Mouse (Mus musculus) G1E (cell line): Measurements from ENCODE around the gene Otx2. TPM values are rescaled to one million over a fixed set of nuclear protein-coding genes. Genes with fewer than 3 reads are reported as not detected.

Experiments used
- ATAC-seq: 2 replicates; pipeline ENCODE4 v1.8.0; 2016; ENCODE audit warnings: mild to moderate bottlenecking; ENCODE audit not compliant: insufficient number of reproducible peaks, poor library complexity, low FRiP score, severe bottlenecking; ENCODE audit errors: extremely low read depth
- DNase-seq: peaks from one replicate; pipeline ENCODE4 v3.0.0; 2012; ENCODE audit warnings: low spot score
- H3K27me3 ChIP-seq: 2 replicates; pipeline ENCODE4 v1.6.1; 2012; ENCODE audit warnings: mild to moderate bottlenecking, low read length, inconsistent platforms; ENCODE audit not compliant: insufficient read depth
- H3K36me3 ChIP-seq: replicated peaks from 2 replicates; pipeline ENCODE3; 2012; ENCODE audit warnings: mild to moderate bottlenecking, inconsistent platforms
- H3K4me1 ChIP-seq: 2 replicates; pipeline ENCODE4 v1.6.1; 2012; ENCODE audit warnings: low read depth, low read length, inconsistent platforms, mixed read lengths; ENCODE audit not compliant: insufficient read depth
- H3K4me3 ChIP-seq: 2 replicates; pipeline ENCODE4 v1.5.1; 2012; ENCODE audit warnings: low read depth, mild to moderate bottlenecking, inconsistent platforms, low read length, moderate library complexity, mixed read lengths
- H3K9me3 ChIP-seq: replicated peaks from 2 replicates; pipeline ENCODE4 v1.6.1; 2012; ENCODE audit warnings: inconsistent platforms
- CTCF ChIP-seq: IDR thresholded peaks from 2 replicates; pipeline ENCODE4 v1.5.1; 2012; ENCODE audit warnings: low read depth, low read length, inconsistent platforms, mixed read lengths
- GATA1 ChIP-seq: IDR thresholded peaks from 2 replicates; pipeline ENCODE4 v1.6.1; 2012; ENCODE audit warnings: borderline replicate concordance, low read length, inconsistent platforms, mixed read lengths
- GATA2 ChIP-seq: IDR thresholded peaks from 2 replicates; pipeline ENCODE4 v1.6.1; 2012; ENCODE audit warnings: low read depth, low read length, inconsistent platforms, borderline replicate concordance
- POLR2AphosphoS5 ChIP-seq: IDR thresholded peaks from 2 replicates; pipeline ENCODE4 v1.6.1; 2012; ENCODE audit warnings: low read depth, low read length, inconsistent platforms; ENCODE audit not compliant: insufficient replicate concordance
- TAL1 ChIP-seq: conservative IDR thresholded peaks from 2 replicates; pipeline ENCODE4 v1.6.1; 2012; ENCODE audit warnings: low read depth, low read length, inconsistent platforms, mixed read lengths
- polyA plus RNA-seq: library from polyadenylated mRNA; stranded (reverse); fragments of >175 nt; gene quantifications from 2 replicates; pipeline ENCODE4 v1.2.3, GENCODE M21; 2012
- total RNA-seq, 2 experiments: library from RNA; stranded (forward) in 1 of 2; stranded (reverse) in 1 of 2; fragments of 200-1000 nt in 1 of 2; fragments of >200 nt in 1 of 2; fragmentation: Nextera tagmentation in 1 of 2; gene quantifications; 2 replicates each; pipeline ENCODE4 v1.2.3; 2014 to 2017

The Otx2 gene
- not detected in 2 replicates for total RNA-seq (2014; fragmentation: Nextera tagmentation)
- 0.06 and 0.33 TPM in 2 replicates for total RNA-seq (2017)
- not detected in 2 replicates for polyA plus RNA-seq

DNA sequence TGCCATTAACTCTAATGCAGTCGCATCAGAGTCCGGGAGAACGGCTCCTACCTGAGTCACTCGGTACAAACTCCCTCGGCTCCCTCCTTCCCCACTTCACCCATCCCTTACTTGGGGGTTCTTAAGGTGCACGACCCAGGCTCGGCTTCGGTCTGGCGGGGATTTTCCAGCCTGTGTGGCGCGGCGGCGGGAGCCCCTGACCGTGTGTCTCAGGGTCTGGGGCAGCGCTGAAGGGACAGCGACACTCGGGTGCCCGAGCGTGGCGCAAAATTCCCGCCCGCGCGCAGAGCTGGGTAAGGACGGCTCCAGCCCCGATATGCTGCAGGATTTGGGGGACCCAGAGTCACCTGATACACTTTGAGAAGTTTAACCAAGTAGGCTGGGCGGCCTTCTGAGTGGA lies at the start of gene Otx2:
Otx2 (minus strand) TSS at position 279 of the 400 bp plus-strand sequence.
- Histone ChIP-seq H3K9me3 (no peaks in the 10 kb centered on the region), H3K36me3 (no peaks in the 10 kb centered on the region), H3K4me3 (no peak within 1 kb of the TSS), H3K4me1 (no peaks in the 10 kb centered on the region), H3K27me3 (peaks cover 11% of the 10 kb centered on the region; the same call in 1 of the 2 replicates)
- TF ChIP-seq GATA1 (no peak), GATA2 (no peak), POLR2AphosphoS5 (no peak), CTCF (no peak), TAL1 (no peak)
- ATAC-seq (no peak), DNase-seq (no peak)

GRCm38 (mm10) chr14:48722763-48723162 lies 49.1 kb upstream of the Otx2 start:
- TF ChIP-seq CTCF (no peak), GATA2 (no peak)
- ATAC-seq (no peak), DNase-seq (no peak)
- Histone ChIP-seq H3K4me3 (no peak overlapping the region), H3K4me1 (no peaks in the 10 kb centered on the region), H3K36me3 (no peaks in the 10 kb centered on the region), H3K9me3 (no peaks in the 10 kb centered on the region), H3K27me3 (no peaks in the 10 kb centered on the region)

- no peak overlapping the region for H3K4me3 ChIP-seq
- no peak for ATAC-seq
- H3K36me3 ChIP-seq: no peaks in the 10 kb centered on the region
- H3K9me3 ChIP-seq: no peaks in the 10 kb centered on the region
- TF ChIP-seq GATA1 (no peak), GATA2 (no peak), TAL1 (no peak), POLR2AphosphoS5 (no peak), CTCF (no peak)
- no peaks in the 10 kb centered on the region for H3K4me1 ChIP-seq
- DNase-seq: no peak
- no peaks in the 10 kb centered on the region for H3K27me3 ChIP-seq
These were observed 45.7 kb upstream of the Otx2 start for GRCm38 (mm10) chr14:48719296-48719695.

DNA sequence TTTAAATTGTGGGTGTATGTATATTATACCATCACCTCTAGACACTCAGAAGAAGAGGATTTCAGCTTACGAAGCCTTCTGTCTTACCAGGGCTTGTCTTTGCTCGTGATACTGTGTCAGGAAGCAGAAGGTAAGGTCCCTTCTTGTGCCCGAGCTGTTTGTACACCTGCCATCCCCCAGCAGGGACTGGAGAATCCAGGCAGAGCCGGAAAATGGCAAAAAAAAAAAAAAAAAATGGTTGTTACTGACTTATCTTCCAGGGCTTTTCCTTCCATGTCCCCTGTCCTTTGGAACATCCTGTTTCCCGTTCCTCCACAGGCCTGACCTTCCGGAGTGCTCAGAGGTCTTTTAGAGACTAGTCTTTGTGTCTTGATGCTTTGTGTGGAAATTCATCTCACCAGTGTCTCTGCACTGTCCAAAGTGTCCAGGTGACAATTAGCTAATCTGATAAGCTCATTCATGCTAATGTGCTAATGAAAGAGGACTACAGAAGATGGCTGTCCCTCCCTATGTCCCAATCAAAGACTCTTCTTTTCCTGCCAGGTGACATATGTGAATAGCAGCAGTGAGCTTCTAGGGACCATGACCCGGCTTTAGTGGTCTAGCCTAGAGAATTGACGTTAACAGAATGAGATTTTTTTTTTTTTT lies 44.1 kb upstream of the Otx2 start:
- no peaks in the 10 kb centered on the region for H3K27me3 ChIP-seq
- no peak for TF ChIP-seq CTCF
- TF ChIP-seq GATA2: no peak
- no peak for TF ChIP-seq GATA1
- TF ChIP-seq TAL1: no peak
- no peak for TF ChIP-seq POLR2AphosphoS5
- no peak for DNase-seq
- H3K4me1 ChIP-seq: no peaks in the 10 kb centered on the region
- no peak overlapping the region for H3K4me3 ChIP-seq
- no peaks in the 10 kb centered on the region for H3K9me3 ChIP-seq
- H3K36me3 ChIP-seq: no peaks in the 10 kb centered on the region
- ATAC-seq: no peak

- TF ChIP-seq GATA2 (no peak), GATA1 (no peak)
- no peak for DNase-seq
These were observed 42.8 kb upstream of the Otx2 start for GRCm38 (mm10) chr14:48716456-48716855.

DNA sequence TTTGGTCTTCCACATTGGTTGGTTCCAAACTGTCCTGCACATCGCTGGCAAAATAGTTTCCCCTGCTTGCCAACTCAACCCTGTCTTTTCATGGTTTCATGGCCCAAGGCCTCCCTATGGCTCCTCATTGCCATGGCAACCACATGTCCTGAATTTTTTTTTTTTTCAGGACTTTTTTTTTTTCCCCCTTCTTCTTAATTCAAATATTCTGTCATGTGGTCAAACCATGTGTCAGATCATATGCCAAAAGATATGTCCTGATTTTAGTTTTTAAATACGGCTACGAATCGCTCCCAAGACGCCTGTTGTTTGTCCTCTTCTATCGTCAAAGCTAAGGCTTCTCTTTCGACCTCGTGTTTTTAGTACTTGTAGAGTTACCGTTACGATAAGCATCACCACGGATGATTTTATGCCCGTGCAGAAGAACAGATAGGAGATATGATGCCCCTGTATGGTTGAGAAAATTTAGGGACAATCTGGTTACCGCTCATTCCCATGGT lies 37.3 kb upstream of the Otx2 start:
- no peak overlapping the region for H3K4me3 ChIP-seq
- H3K9me3 ChIP-seq: no peaks in the 10 kb centered on the region
- DNase-seq: no peak
- no peaks in the 10 kb centered on the region for H3K36me3 ChIP-seq
- TF ChIP-seq TAL1: no peak
- TF ChIP-seq GATA2: no peak
- TF ChIP-seq POLR2AphosphoS5: no peak
- TF ChIP-seq GATA1: no peak
- TF ChIP-seq CTCF: no peak
- H3K4me1 ChIP-seq: no peaks in the 10 kb centered on the region
- no peak for ATAC-seq
- H3K27me3 ChIP-seq: no peaks in the 10 kb centered on the region; the same call in 1 of the 2 replicates

More at GRCm38 (mm10) chr14:48716456-48716855, 42.8 kb upstream of the Otx2 start:
- no peaks in the 10 kb centered on the region for H3K4me1 ChIP-seq
- no peak overlapping the region for H3K4me3 ChIP-seq
- H3K36me3 ChIP-seq: no peaks in the 10 kb centered on the region
- H3K27me3 ChIP-seq: no peaks in the 10 kb centered on the region
- H3K9me3 ChIP-seq: no peaks in the 10 kb centered on the region
- ATAC-seq: no peak
